In the genomic region with DNA sequence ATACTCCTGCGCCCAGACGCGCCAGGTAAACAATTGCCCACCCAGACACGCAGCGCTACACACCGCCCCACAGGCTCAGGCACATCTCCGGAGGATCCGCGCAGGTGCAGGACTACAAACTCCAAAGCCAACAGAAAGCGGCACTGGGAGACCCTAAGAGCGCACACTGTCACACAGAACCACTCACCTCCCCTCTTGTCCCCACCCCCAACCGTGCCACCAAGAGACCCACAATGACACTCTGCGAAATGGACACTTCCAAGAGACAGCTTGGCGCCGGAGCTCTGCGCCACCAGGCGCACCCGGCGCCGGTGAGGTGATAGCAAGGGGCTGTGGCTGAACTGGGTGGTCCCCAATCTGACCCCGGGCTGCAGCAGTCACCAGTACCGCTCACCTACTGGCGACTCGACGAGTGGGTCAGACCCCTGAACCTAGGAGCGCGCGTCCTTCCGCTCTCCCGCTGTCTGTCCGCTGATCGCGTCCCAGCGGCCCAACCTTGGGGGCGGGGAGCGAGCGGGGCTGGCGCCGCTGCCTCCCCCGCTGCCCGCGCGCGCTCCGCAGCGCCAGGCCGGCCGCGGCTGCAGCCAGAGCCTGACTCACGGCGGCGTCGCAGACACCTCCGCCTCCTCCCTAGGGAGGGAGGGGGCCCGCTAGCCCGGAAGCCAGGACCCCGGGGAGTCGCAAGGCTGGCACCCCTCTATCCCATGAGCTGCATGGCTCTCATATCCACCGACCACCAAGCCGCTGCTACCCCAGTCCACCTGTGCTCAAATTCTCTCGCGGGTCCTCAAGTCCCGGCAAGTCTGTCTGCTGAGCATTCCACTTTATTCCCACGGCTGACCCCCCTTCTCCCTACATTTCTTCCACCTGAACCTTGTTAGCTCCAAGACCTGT, we compare ENCODE assay signal across 7 mouse cellular contexts. TPM values are rescaled to one million over a fixed set of nuclear protein-coding genes. Genes with fewer than 3 reads are reported as not detected.
DNase-seq lines count a peak whose midpoint lies in the region; ATAC-seq lines count a peak whose summit lies in the region.

No protein-coding gene starts in this region.

- H3K9ac ChIP-seq in forebrain, embryonic 15.5 days (replicated peaks) = peak overlapping the region; percentile 42; the same call in 1 of the 2 replicates
- peak overlapping the region; percentile 35 for H3K9ac ChIP-seq in midbrain, embryonic 14.5 days (replicated peaks; ENCODE audit: low read length)

- H3K4me2 ChIP-seq in forebrain, embryonic 15.5 days (replicated peaks) = peak overlapping the region; percentile 75
- H3K4me2 ChIP-seq in midbrain, embryonic 14.5 days (ENCODE audit: low read length) = peak overlapping the region; percentile 59

- H3K27me3 ChIP-seq in forebrain, embryonic 15.5 days = peaks cover 25% of the 10 kb centered on the region
- peaks cover 68% of the 10 kb centered on the region for H3K27me3 ChIP-seq in limb, embryonic 10.5 days (ENCODE audit: low read depth, poor library complexity, severe bottlenecking)
- peaks cover 21% of the 10 kb centered on the region for H3K27me3 ChIP-seq in midbrain, embryonic 14.5 days (ENCODE audit: control insufficient read depth, insufficient read depth, low read length)

- H3K9me3 ChIP-seq in forebrain, embryonic 15.5 days = no peaks in the 10 kb centered on the region
- no peaks in the 10 kb centered on the region for H3K9me3 ChIP-seq in limb, embryonic 10.5 days (replicated peaks)
- no peaks in the 10 kb centered on the region for H3K9me3 ChIP-seq in midbrain, embryonic 14.5 days (ENCODE audit: control insufficient read depth, low read length)

- DNase-seq in right cerebral cortex, postnatal 25 days = peak; percentile 57
- no peak for DNase-seq in right cerebral cortex, postnatal 4 days
- DNase-seq in limb, embryonic 10.5 days (ENCODE audit: low spot score) = peak; percentile 47
- peak; percentile 28 for DNase-seq in midbrain, embryonic 14.5 days

- H3K4me3 ChIP-seq in brown adipose tissue, adult 24 weeks (ENCODE audit: insufficient read depth, low read depth, low read length) = peak overlapping the region; percentile 63
- peak overlapping the region; percentile 43 for H3K4me3 ChIP-seq in forebrain, embryonic 15.5 days
- peak overlapping the region; percentile 55 for H3K4me3 ChIP-seq in limb, embryonic 10.5 days
- H3K4me3 ChIP-seq in midbrain, embryonic 14.5 days (replicated peaks; ENCODE audit: low read depth, low read length) = peak overlapping the region; percentile 34

- peak; percentile 62 for ATAC-seq in forebrain, embryonic 15.5 days (replicated peaks)
- ATAC-seq in midbrain, embryonic 14.5 days (ENCODE audit: low FRiP score, low TSS enrichment) = no peak
- no peak for ATAC-seq in erythroid progenitor cell, adult 5-6 weeks (replicated peaks; ENCODE audit: low FRiP score, poor library complexity, severe bottlenecking)

- H3K27ac ChIP-seq in brown adipose tissue, adult 24 weeks (replicated peaks; ENCODE audit: low read depth, low read length) = no peak overlapping the region
- no peak overlapping the region for H3K27ac ChIP-seq in forebrain, embryonic 15.5 days (replicated peaks)
- H3K27ac ChIP-seq in limb, embryonic 10.5 days = no peak overlapping the region
- H3K27ac ChIP-seq in midbrain, embryonic 14.5 days (replicated peaks; ENCODE audit: low read depth, low read length) = no peak overlapping the region

- peaks cover 12% of the 10 kb centered on the region; the same call in 1 of the 2 replicates for H3K36me3 ChIP-seq in forebrain, embryonic 15.5 days
- H3K36me3 ChIP-seq in limb, embryonic 10.5 days = peaks cover 23% of the 10 kb centered on the region
- peaks cover 24% of the 10 kb centered on the region for H3K36me3 ChIP-seq in midbrain, embryonic 14.5 days (ENCODE audit: control insufficient read depth, insufficient read depth, low read length)

- WGBS in forebrain, embryonic 15.5 days = 2% methylated on average over 50 of the region's 64 CpGs
- 2% methylated on average over 64 of the region's 64 CpGs for WGBS in limb, embryonic 10.5 days
- 3% methylated on average over 62 of the region's 64 CpGs for WGBS in midbrain, embryonic 14.5 days

- H3K4me1 ChIP-seq in brown adipose tissue, adult 24 weeks (ENCODE audit: control insufficient read depth, insufficient read depth, insufficient read length, low read length) = peaks cover 7% of the 10 kb centered on the region
- peaks cover 14% of the 10 kb centered on the region for H3K4me1 ChIP-seq in forebrain, embryonic 15.5 days
- H3K4me1 ChIP-seq in limb, embryonic 10.5 days = peaks cover 22% of the 10 kb centered on the region
- H3K4me1 ChIP-seq in midbrain, embryonic 14.5 days (ENCODE audit: control insufficient read depth, insufficient read depth, low read length) = no peaks in the 10 kb centered on the region

RNA-seq across cellular contexts. Expression of a gene that starts 1.5 kb away (rescaled TPM):
- 1.5 TPM in 1 of 2 replicates, not detected in the other for polyA plus RNA-seq in brown adipose tissue, adult 24 weeks (2012; ENCODE audit: insufficient read depth, insufficient read length, missing spikeins)
- 2.4 and 3.1 TPM in 2 replicates for polyA plus RNA-seq in forebrain, embryonic 15.5 days (2015; fragmentation: Nextera tagmentation; extraction: Ambion mirVana)
- 0.53 and 0.73 TPM in 2 replicates for polyA plus RNA-seq in limb, embryonic 10.5 days (2016; fragmentation: Nextera tagmentation; extraction: Ambion mirVana)
- polyA plus RNA-seq in midbrain, embryonic 14.5 days (2014; fragmentation: Nextera tagmentation; extraction: Ambion mirVana) = 3.9 and 6.1 TPM in 2 replicates
- not detected in 2 replicates for total RNA-seq in erythroid progenitor cell, adult 5-6 weeks (2015; ENCODE audit: low replicate concordance)
- total RNA-seq in erythroid progenitor cell, adult 5-6 weeks (2017; ENCODE audit: low replicate concordance) = not detected in 2 replicates

RNA-seq across cellular contexts. Expression of a gene that starts 10.5 kb away (rescaled TPM):
- polyA plus RNA-seq in brown adipose tissue, adult 24 weeks (2012; ENCODE audit: insufficient read depth, insufficient read length, missing spikeins) = 3.0 and 3.8 TPM in 2 replicates
- 1.0 and 3.0 TPM in 2 replicates for polyA plus RNA-seq in forebrain, embryonic 15.5 days (2015; fragmentation: Nextera tagmentation; extraction: Ambion mirVana)
- polyA plus RNA-seq in limb, embryonic 10.5 days (2016; fragmentation: Nextera tagmentation; extraction: Ambion mirVana) = 0.63 and 1.1 TPM in 2 replicates
- polyA plus RNA-seq in midbrain, embryonic 14.5 days (2014; fragmentation: Nextera tagmentation; extraction: Ambion mirVana) = 1.8 TPM in 1 of 2 replicates, not detected in the other
- total RNA-seq in erythroid progenitor cell, adult 5-6 weeks (2015; ENCODE audit: low replicate concordance) = not detected in 2 replicates
- total RNA-seq in erythroid progenitor cell, adult 5-6 weeks (2017; ENCODE audit: low replicate concordance) = 143 and 216 TPM in 2 replicates

RNA-seq across cellular contexts. Expression of a gene that starts 15.8 kb away (rescaled TPM):
- polyA plus RNA-seq in brown adipose tissue, adult 24 weeks (2012; ENCODE audit: insufficient read depth, insufficient read length, missing spikeins) = 1,099 and 1,150 TPM in 2 replicates
- 195 and 218 TPM in 2 replicates for polyA plus RNA-seq in forebrain, embryonic 15.5 days (2015; fragmentation: Nextera tagmentation; extraction: Ambion mirVana)
- 121 and 132 TPM in 2 replicates for polyA plus RNA-seq in limb, embryonic 10.5 days (2016; fragmentation: Nextera tagmentation; extraction: Ambion mirVana)
- 208 and 229 TPM in 2 replicates for polyA plus RNA-seq in midbrain, embryonic 14.5 days (2014; fragmentation: Nextera tagmentation; extraction: Ambion mirVana)
- total RNA-seq in erythroid progenitor cell, adult 5-6 weeks (2015; ENCODE audit: low replicate concordance) = 207 and 227 TPM in 2 replicates
- total RNA-seq in erythroid progenitor cell, adult 5-6 weeks (2017; ENCODE audit: low replicate concordance) = 161 and 184 TPM in 2 replicates
